Mouse (Mus musculus): ENCODE data around the gene Dntt. TPM values are rescaled to one million over a fixed set of nuclear protein-coding genes. Genes with fewer than 3 reads are reported as not detected.

Gene Dntt
- polyA plus RNA-seq, 1 experiment from 2014 or later: 0.06 TPM

- peaks cover 51% of the 10 kb centered on the region for H3K27me3 ChIP-seq (replicated peaks)
- H3K4me2 ChIP-seq: no peak overlapping the region
- H3K27ac ChIP-seq: no peak overlapping the region
- no peak for ATAC-seq
- H3K9ac ChIP-seq: no peak overlapping the region
- 18% methylated on average over 9 of the region's 9 CpGs for WGBS (ENCODE audit: insufficient replicate concordance)
- H3K9me3 ChIP-seq (replicated peaks): no peaks in the 10 kb centered on the region
- H3K4me1 ChIP-seq: peaks cover 8% of the 10 kb centered on the region
- H3K4me3 ChIP-seq: no peak overlapping the region
- no peaks in the 10 kb centered on the region for H3K36me3 ChIP-seq
Measured at GRCm38 (mm10) chr19:41014003-41014402, 15.1 kb upstream of the Dntt start.

- WGBS (ENCODE audit: insufficient replicate concordance): 11% methylated on average over 14 of the region's 14 CpGs
- Histone ChIP-seq H3K36me3 (no peaks in the 10 kb centered on the region), H3K4me2 (peak overlapping the region; percentile 64), H3K4me1 (peaks cover 8% of the 10 kb centered on the region), H3K27ac (no peak overlapping the region), H3K9ac (peak overlapping the region; percentile 36; the same call in 1 of the 2 replicates), H3K27me3 (replicated peaks) (peaks cover 49% of the 10 kb centered on the region), H3K9me3 (replicated peaks) (no peaks in the 10 kb centered on the region), H3K4me3 (peak overlapping the region; percentile 23)
- peak; percentile 40; the same call in 1 of the 2 replicates for ATAC-seq
Measured at GRCm38 (mm10) chr19:41015951-41016716, 12.9 kb upstream of the Dntt start.

GRCm38 (mm10) chr19:41019164-41019675 is 9.9 kb upstream of the Dntt start:
- H3K9ac ChIP-seq: no peak overlapping the region
- H3K4me3 ChIP-seq: no peak overlapping the region
- H3K4me1 ChIP-seq: peaks cover 3% of the 10 kb centered on the region
- no peaks in the 10 kb centered on the region for H3K36me3 ChIP-seq
- H3K27ac ChIP-seq: no peak overlapping the region
- WGBS (ENCODE audit: insufficient replicate concordance): 56% methylated on average over 5 of the region's 5 CpGs
- H3K9me3 ChIP-seq (replicated peaks): no peaks in the 10 kb centered on the region
- no peak for ATAC-seq
- peaks cover 28% of the 10 kb centered on the region for H3K27me3 ChIP-seq (replicated peaks)
- H3K4me2 ChIP-seq: no peak overlapping the region

GRCm38 (mm10) chr19:41020537-41020936 is 8.5 kb upstream of the Dntt start:
- Histone ChIP-seq H3K4me3 (no peak overlapping the region), H3K4me1 (peaks cover 3% of the 10 kb centered on the region), H3K36me3 (no peaks in the 10 kb centered on the region), H3K4me2 (no peak overlapping the region), H3K27me3 (replicated peaks) (peaks cover 20% of the 10 kb centered on the region), H3K9me3 (replicated peaks) (no peaks in the 10 kb centered on the region), H3K27ac (no peak overlapping the region), H3K9ac (no peak overlapping the region)
- 52% methylated on average over 3 of the region's 3 CpGs for WGBS (ENCODE audit: insufficient replicate concordance)
- ATAC-seq: no peak

- Histone ChIP-seq H3K4me1 (no peaks in the 10 kb centered on the region), H3K27me3 (replicated peaks) (peaks cover 18% of the 10 kb centered on the region), H3K4me2 (no peak overlapping the region), H3K4me3 (no peak overlapping the region), H3K9me3 (replicated peaks) (no peaks in the 10 kb centered on the region), H3K27ac (no peak overlapping the region), H3K36me3 (no peaks in the 10 kb centered on the region), H3K9ac (no peak overlapping the region)
- ATAC-seq: no peak
- WGBS (ENCODE audit: insufficient replicate concordance): 68% methylated on average over 4 of the region's 4 CpGs
Measured at GRCm38 (mm10) chr19:41022244-41022643, 6.8 kb upstream of the Dntt start.

GRCm38 (mm10) chr19:41026551-41026950 is 2.5 kb upstream of the Dntt start:
- no peaks in the 10 kb centered on the region for H3K36me3 ChIP-seq
- WGBS (ENCODE audit: insufficient replicate concordance): 67% methylated on average over 8 of the region's 8 CpGs
- H3K27ac ChIP-seq: no peak overlapping the region
- no peaks in the 10 kb centered on the region for H3K9me3 ChIP-seq (replicated peaks)
- H3K27me3 ChIP-seq (replicated peaks): peaks cover 6% of the 10 kb centered on the region
- ATAC-seq: no peak
- H3K4me3 ChIP-seq: no peak overlapping the region
- H3K4me1 ChIP-seq: no peaks in the 10 kb centered on the region
- H3K9ac ChIP-seq: no peak overlapping the region
- no peak overlapping the region for H3K4me2 ChIP-seq

- no peak overlapping the region for H3K4me2 ChIP-seq
- H3K4me3 ChIP-seq: no peak overlapping the region
- no peaks in the 10 kb centered on the region for H3K4me1 ChIP-seq
- no peaks in the 10 kb centered on the region for H3K36me3 ChIP-seq
- no peak for ATAC-seq
- H3K27ac ChIP-seq: no peak overlapping the region
- H3K9me3 ChIP-seq (replicated peaks): no peaks in the 10 kb centered on the region
- H3K27me3 ChIP-seq (replicated peaks): peaks cover 9% of the 10 kb centered on the region
- no peak overlapping the region for H3K9ac ChIP-seq
- 80% methylated on average over 5 of the region's 5 CpGs for WGBS (ENCODE audit: insufficient replicate concordance)
Measured at GRCm38 (mm10) chr19:41027024-41027423, 2.1 kb upstream of the Dntt start.

GRCm38 (mm10) chr19:41027601-41028000 is 1.5 kb upstream of the Dntt start:
- Histone ChIP-seq H3K9me3 (replicated peaks) (no peaks in the 10 kb centered on the region), H3K27me3 (replicated peaks) (peaks cover 13% of the 10 kb centered on the region), H3K4me1 (no peaks in the 10 kb centered on the region), H3K4me3 (no peak overlapping the region), H3K9ac (no peak overlapping the region), H3K27ac (no peak overlapping the region), H3K36me3 (no peaks in the 10 kb centered on the region), H3K4me2 (no peak overlapping the region)
- 80% methylated on average over 9 of the region's 9 CpGs for WGBS (ENCODE audit: insufficient replicate concordance)
- no peak for ATAC-seq

GRCm38 (mm10) chr19:41030161-41030560 is 1.1 kb downstream of the Dntt start:
- no peak for ATAC-seq
- Histone ChIP-seq H3K4me3 (no peak overlapping the region), H3K27ac (no peak overlapping the region), H3K27me3 (replicated peaks) (peaks cover 13% of the 10 kb centered on the region), H3K9ac (no peak overlapping the region), H3K36me3 (no peaks in the 10 kb centered on the region), H3K4me2 (no peak overlapping the region), H3K4me1 (no peaks in the 10 kb centered on the region), H3K9me3 (replicated peaks) (no peaks in the 10 kb centered on the region)
- WGBS (ENCODE audit: insufficient replicate concordance): 61% methylated on average over 6 of the region's 6 CpGs

GRCm38 (mm10) chr19:41031009-41031408 is 1.9 kb downstream of the Dntt start:
- Histone ChIP-seq H3K4me1 (peaks cover 3% of the 10 kb centered on the region; the same call in 1 of the 2 replicates), H3K4me2 (peak overlapping the region; percentile 20; the same call in 1 of the 2 replicates), H3K36me3 (no peaks in the 10 kb centered on the region), H3K9me3 (replicated peaks) (no peaks in the 10 kb centered on the region), H3K27me3 (replicated peaks) (peaks cover 13% of the 10 kb centered on the region), H3K27ac (no peak overlapping the region), H3K4me3 (no peak overlapping the region), H3K9ac (no peak overlapping the region)
- WGBS (ENCODE audit: insufficient replicate concordance): 18% methylated on average over 11 of the region's 11 CpGs
- no peak for ATAC-seq

GRCm38 (mm10) chr19:41031869-41032268 is 2.8 kb downstream of the Dntt start:
- peaks cover 13% of the 10 kb centered on the region for H3K27me3 ChIP-seq (replicated peaks)
- no peaks in the 10 kb centered on the region for H3K36me3 ChIP-seq
- no peaks in the 10 kb centered on the region for H3K9me3 ChIP-seq (replicated peaks)
- 26% methylated on average over 6 of the region's 6 CpGs for WGBS (ENCODE audit: insufficient replicate concordance)
- no peak for ATAC-seq
- H3K27ac ChIP-seq: no peak overlapping the region
- H3K4me2 ChIP-seq: no peak overlapping the region
- no peak overlapping the region for H3K9ac ChIP-seq
- no peak overlapping the region for H3K4me3 ChIP-seq
- peaks cover 3% of the 10 kb centered on the region; the same call in 1 of the 2 replicates for H3K4me1 ChIP-seq

GRCm38 (mm10) chr19:41035809-41036551 is 6.9 kb downstream of the Dntt start:
- Histone ChIP-seq H3K36me3 (no peaks in the 10 kb centered on the region), H3K9ac (no peak overlapping the region), H3K27ac (no peak overlapping the region), H3K9me3 (replicated peaks) (no peaks in the 10 kb centered on the region), H3K27me3 (replicated peaks) (peaks cover 9% of the 10 kb centered on the region), H3K4me1 (peaks cover 3% of the 10 kb centered on the region; the same call in 1 of the 2 replicates), H3K4me2 (no peak overlapping the region), H3K4me3 (no peak overlapping the region)
- ATAC-seq: no peak
- WGBS (ENCODE audit: insufficient replicate concordance): 23% methylated on average over 4 of the region's 4 CpGs
